Mouse (Mus musculus) heart, adult 2 months (tissue): ENCODE results near the gene Lmntd1. TPM values are rescaled to one million over a fixed set of nuclear protein-coding genes. Genes with fewer than 3 reads are reported as not detected.

Experiments
- DNase-seq, 2 experiments: peaks; one replicate each; pipeline ENCODE4 v3.0.0; 2021
- H3K27ac ChIP-seq: fragments of 200-600 bp; 2 replicates; pipeline ENCODE4 v1.8.1; 2022
- H3K27me3 ChIP-seq: fragments of 200-500 bp; 2 replicates; pipeline ENCODE4 v1.6.1; 2012; ENCODE audit warnings: mild to moderate bottlenecking, low read length, inconsistent platforms, mixed read lengths; ENCODE audit not compliant: control insufficient read depth, insufficient read depth
- H3K36me3 ChIP-seq: fragments of 200-500 bp; 2 replicates; pipeline ENCODE4 v1.6.1; 2012; ENCODE audit warnings: low read length, inconsistent platforms; ENCODE audit not compliant: control insufficient read depth, insufficient read depth
- H3K4me1 ChIP-seq: fragments of 200-500 bp; 2 replicates; pipeline ENCODE4 v1.6.1; 2011; ENCODE audit warnings: low read length; ENCODE audit not compliant: control insufficient read depth, insufficient read depth
- H3K4me3 ChIP-seq: fragments of 200-600 bp; 2 replicates; pipeline ENCODE4 v1.8.1; 2022
- H3K79me2 ChIP-seq: fragments of 200-500 bp; replicated peaks from 2 replicates; pipeline ENCODE4 v1.6.1; 2012; ENCODE audit warnings: mild to moderate bottlenecking, inconsistent platforms, low read length, moderate library complexity, mixed read lengths; ENCODE audit not compliant: control insufficient read depth, insufficient read depth
- H3K9ac ChIP-seq: fragments of 200-500 bp; 2 replicates; pipeline ENCODE4 v1.6.1; 2012; ENCODE audit warnings: low read depth, mild to moderate bottlenecking, control low read depth, inconsistent platforms, low read length, mixed read lengths
- CTCF ChIP-seq: fragments of 200-600 bp; IDR thresholded peaks from 2 replicates; pipeline ENCODE4 v1.8.1; 2022; ENCODE audit warnings: antibody characterized with exemption, mild to moderate bottlenecking, moderate library complexity
- EP300 ChIP-seq: fragments of 200-500 bp; IDR thresholded peaks from 2 replicates; pipeline ENCODE4 v1.6.1; 2011; ENCODE audit warnings: low read depth, low read length, control low read depth; ENCODE audit not compliant: insufficient read depth
- POLR2A ChIP-seq: fragments of 200-500 bp; IDR thresholded peaks from 2 replicates; pipeline ENCODE4 v1.6.1; 2011; ENCODE audit warnings: mild to moderate bottlenecking, low read depth, low read length, control low read depth; ENCODE audit not compliant: insufficient read depth
- WGBS: fragments of 180-500 bp; shearing (Covaris S2); methylation state at CpG from one replicate; pipeline ENCODE4 v1.1.7; 2018; 5-methylcytosine and 5-hydroxymethylcytosine counted together
- intact Hi-C: fragments of 180-260 bp; cut with DNase I; formaldehyde crosslinking; loops from one replicate; pipeline ENCODE4 v1.15.1; 2025
- polyA plus RNA-seq: library from polyadenylated mRNA; depleted of rRNA; stranded (reverse); fragments of >200 nt; gene quantifications from 2 replicates; pipeline ENCODE4 v1.2.3, GENCODE M21; 2012
- total RNA-seq, 2 experiments: library from RNA; stranded (reverse); gene quantifications; 2 replicates each; pipeline ENCODE4 v1.2.3; 2021

The Lmntd1 gene
- total and polyA plus RNA-seq, 3 experiments = 2.0 to 6.7 (median 2.2) TPM

- no peak overlapping the region for H3K4me3 ChIP-seq
- no peak for DNase-seq
- intact Hi-C loops = no loop called here
- H3K4me1 ChIP-seq = no peaks in the 10 kb centered on the region
- H3K79me2 ChIP-seq = no peaks in the 10 kb centered on the region
- TF ChIP-seq CTCF (no peak), POLR2A (no peak), EP300 (no peak)
- no peak overlapping the region for H3K27ac ChIP-seq
- WGBS = 80% methylated on average over 19 of the region's 19 CpGs
- H3K36me3 ChIP-seq = no peaks in the 10 kb centered on the region
- no peaks in the 10 kb centered on the region for H3K27me3 ChIP-seq
- H3K9ac ChIP-seq = no peak overlapping the region
These were observed 114.3 kb downstream of the Lmntd1 start for GRCm38 (mm10) chr6:145499574-145500546.

GRCm38 (mm10) chr6:145495731-145496130 lies 118.4 kb downstream of the Lmntd1 start:
- Histone ChIP-seq H3K79me2 (no peaks in the 10 kb centered on the region), H3K9ac (no peak overlapping the region), H3K4me3 (no peak overlapping the region), H3K4me1 (no peaks in the 10 kb centered on the region), H3K27me3 (no peaks in the 10 kb centered on the region), H3K27ac (no peak overlapping the region), H3K36me3 (no peaks in the 10 kb centered on the region)
- TF ChIP-seq POLR2A (no peak), EP300 (no peak)
- no peak for DNase-seq
- intact Hi-C loops = no loop called here
- 61% methylated on average over 7 of the region's 7 CpGs for WGBS

GRCm38 (mm10) chr6:145488251-145488650 lies 125.9 kb downstream of the Lmntd1 start:
- Histone ChIP-seq H3K4me1 (peaks cover 5% of the 10 kb centered on the region), H3K4me3 (no peak overlapping the region), H3K36me3 (no peaks in the 10 kb centered on the region), H3K27ac (no peak overlapping the region), H3K27me3 (no peaks in the 10 kb centered on the region), H3K9ac (no peak overlapping the region), H3K79me2 (no peaks in the 10 kb centered on the region)
- WGBS = 71% methylated on average over 2 of the region's 2 CpGs
- intact Hi-C loops = no loop called here
- TF ChIP-seq CTCF (no peak), EP300 (no peak), POLR2A (no peak)
- no peak for DNase-seq

- no peaks in the 10 kb centered on the region for H3K27me3 ChIP-seq
- DNase-seq = no peak
- no peak overlapping the region for H3K4me3 ChIP-seq
- H3K9ac ChIP-seq = no peak overlapping the region
- WGBS = 35% methylated on average over 12 of the region's 12 CpGs
- intact Hi-C loops = no loop called here
- H3K4me1 ChIP-seq = peaks cover 15% of the 10 kb centered on the region
- no peak overlapping the region for H3K27ac ChIP-seq
- no peaks in the 10 kb centered on the region for H3K79me2 ChIP-seq
- no peaks in the 10 kb centered on the region for H3K36me3 ChIP-seq
- TF ChIP-seq CTCF (no peak), POLR2A (no peak), EP300 (no peak)
These were observed 128.0 kb downstream of the Lmntd1 start for GRCm38 (mm10) chr6:145485986-145486605.

- WGBS = 44% methylated on average over 5 of the region's 5 CpGs
These were observed 130.8 kb downstream of the Lmntd1 start for GRCm38 (mm10) chr6:145483318-145483674.

More at GRCm38 (mm10) chr6:145483318-145483674, 130.8 kb downstream of the Lmntd1 start:
- intact Hi-C loops = no loop called here
- H3K27me3 ChIP-seq = no peaks in the 10 kb centered on the region
- no peak overlapping the region for H3K4me3 ChIP-seq
- no peak overlapping the region for H3K27ac ChIP-seq
- H3K9ac ChIP-seq = no peak overlapping the region
- peaks cover 15% of the 10 kb centered on the region for H3K4me1 ChIP-seq
- TF ChIP-seq POLR2A (no peak), CTCF (no peak), EP300 (no peak)
- no peak for DNase-seq
- no peaks in the 10 kb centered on the region for H3K79me2 ChIP-seq
- H3K36me3 ChIP-seq = no peaks in the 10 kb centered on the region
